Mouse (Mus musculus): ENCODE data around the gene Chrnb1.

Gene Chrnb1

DNA sequence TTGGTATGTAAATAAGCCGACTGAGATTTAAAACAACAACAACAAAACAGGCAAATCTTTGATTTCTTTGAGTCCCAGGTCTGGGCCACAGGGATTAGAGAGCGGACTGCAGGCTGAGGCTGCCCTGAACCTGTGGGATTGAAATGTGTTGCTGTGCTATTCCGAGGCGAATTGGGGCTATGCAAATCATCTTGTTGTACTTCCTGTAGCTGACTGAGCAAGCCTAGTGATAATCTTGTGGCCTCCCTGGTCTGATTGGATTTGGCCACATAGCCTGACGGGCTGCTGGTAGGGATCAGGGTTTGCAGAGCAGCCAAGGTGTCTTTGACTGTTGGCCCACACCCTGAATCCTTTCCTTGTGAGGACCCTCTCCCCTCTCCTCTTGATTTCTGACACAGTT is 20.8 kb downstream of the Chrnb1 start:
- DNase-seq = no peak

DNA sequence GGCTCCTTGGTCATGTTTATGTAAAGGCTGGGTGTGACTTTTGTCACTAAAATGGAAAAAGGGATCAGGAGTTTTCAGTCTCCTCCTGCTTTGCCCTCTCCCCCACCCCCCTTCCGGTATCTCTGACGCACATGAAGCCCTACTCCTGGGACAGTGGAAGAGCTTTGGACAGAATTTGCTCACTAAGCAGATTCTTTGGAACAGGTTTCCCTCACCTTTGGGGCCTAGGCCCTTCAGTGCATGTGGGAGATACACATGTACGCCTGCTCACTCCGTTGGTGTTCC is 28.2 kb downstream of the Chrnb1 start:
- DNase-seq = no peak

DNA sequence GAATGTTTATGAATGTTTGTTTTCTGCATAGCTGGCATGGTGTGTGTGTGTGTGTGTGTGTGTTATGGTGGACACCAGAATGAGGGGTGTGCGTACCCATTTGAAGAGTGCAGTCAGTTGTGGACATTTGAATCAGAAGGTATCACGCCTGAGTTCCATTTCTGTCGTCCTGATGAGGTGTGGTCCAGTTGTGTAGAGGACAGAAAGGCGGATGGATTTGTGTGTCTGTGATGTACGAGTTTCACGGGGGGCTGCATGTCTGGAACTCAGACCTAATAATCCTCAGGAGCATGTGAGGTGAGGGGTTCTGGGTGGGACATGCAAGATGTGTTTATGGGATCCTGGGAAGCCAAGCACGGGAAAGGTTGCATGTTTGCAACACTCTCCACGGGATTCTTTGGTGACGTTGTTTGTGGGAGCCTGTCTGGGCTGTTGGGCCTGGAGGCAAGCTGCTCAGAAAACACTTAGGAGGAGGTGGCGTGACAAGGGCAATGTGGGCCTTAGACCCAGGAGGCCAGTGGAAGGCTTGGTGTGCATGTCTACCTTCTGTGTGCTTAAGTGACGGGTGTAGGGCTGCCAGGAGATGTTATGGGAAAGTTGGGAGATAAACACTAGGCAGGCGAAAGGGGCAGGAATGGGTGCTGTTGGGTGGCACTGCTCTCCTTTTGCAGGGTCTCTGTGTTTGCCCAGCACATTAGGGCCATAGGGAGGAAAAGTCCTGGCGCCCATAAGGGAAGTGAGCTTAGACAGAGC is 28.7 kb downstream of the Chrnb1 start:
- no peak for DNase-seq

DNA sequence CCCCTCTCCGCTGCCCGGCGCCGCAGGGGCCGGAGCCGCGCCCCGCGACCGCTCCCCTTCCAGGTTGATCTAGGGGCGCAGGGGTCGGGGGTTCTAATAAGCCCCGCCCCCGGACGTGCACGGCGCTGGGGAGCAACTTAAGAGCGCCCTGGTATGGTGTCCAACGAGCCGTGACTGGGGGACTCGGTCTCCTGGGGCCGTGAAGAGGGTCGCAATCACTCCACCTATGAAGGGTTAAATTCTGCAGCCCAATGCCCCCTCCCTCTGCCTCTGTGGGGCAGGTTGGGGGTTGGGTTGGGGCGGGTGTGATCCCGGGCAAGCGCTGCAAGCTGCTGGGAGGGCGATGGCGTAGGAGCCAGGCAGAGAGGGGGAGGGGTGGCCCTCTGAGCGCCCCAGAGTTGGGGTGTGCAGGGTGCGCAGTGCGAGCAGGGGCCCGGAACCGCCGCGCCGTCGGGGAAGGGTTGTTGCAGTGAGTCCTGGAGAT is 29.6 kb downstream of the Chrnb1 start:
- peak; percentile 81 to 83 for DNase-seq

DNA sequence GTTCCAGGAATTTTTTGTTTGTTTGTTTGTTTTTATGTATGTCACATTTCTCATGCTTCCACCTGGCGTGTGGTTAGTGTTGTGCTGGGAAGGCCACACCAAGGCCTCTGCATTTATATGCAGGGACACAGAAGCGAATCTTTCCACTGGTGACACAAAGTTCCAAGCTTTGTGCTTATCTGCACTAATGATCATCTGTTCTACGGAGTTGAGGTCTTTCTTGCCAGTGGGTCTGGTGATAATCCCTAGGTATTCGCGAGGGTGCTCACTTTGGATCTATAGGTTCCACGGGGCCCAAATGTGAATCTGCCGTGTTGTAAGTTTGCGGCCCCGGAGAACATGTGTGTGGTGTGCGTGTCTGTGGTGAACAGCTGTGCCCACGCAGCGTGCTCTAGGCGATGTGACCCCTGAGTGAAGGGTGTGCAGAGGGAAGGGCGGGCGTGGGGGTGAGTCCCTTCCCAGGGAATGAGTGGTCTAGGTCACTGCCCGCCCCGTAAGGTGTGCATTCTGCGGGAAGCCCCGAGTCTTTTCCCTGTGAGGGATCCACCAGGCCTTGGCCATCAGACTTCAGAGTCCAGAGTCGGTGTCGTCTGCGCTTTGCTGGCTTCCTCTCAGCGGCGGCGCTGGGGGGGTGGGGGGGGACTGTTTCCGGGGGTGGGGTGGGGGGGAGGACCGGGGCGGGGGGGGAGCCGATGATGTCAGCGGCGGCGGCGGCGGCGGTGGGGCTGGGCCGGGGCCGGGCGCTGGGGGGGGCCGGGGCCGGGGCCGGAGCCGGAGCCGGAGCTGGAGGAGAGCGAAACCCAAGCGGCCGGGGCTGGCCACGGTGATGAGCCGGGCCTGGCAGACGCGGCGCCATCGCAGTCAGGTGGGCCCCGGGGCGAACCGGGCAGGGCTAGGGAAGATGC is 30.3 kb downstream of the Chrnb1 start, which contains the start of gene Zbtb4:
Zbtb4 (plus strand) TSS at position 692 of the 905 bp plus-strand sequence.
- DNase-seq = peak; percentile 71 to 72

DNA sequence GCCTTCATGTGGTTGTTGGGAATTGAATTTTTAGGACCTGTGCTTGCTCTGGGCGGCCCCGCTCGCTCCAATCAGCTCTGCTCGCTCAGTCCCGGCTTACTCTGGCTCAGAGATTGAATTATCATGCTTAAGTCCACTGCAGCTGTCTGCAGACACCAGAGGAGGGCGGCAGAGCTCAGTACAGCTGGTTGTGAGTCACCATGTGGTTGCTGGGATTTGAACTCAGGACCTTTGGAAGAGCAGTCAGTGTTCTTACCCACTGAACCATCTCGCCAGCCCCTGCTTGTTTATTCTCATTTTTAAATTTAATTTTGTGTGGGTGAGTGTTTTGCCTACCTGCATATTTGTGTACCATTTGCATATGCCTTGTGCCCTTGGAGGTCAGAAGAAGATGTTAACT is 32.2 kb downstream of the Chrnb1 start:
- DNase-seq = no peak

DNA sequence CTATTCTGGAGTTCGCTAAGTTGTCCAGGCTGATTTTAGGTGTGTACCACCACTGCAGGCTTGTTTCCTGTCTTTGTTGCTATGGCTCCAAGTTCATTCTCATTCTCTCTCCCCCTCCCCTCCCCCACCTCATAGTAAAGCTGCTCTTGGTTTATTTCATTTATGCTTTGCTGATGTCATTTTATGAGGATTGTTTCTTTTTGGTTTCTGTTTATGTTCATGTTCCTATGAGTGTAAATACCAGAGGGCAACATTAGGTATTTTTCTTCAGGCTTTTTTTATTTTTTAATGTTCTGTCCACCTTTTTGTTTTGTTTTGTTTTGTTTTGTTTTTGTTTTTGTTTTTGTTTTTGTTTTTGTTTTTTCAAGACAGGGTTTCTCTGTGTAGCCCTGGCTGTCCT is 33.9 kb downstream of the Chrnb1 start, which contains the start of gene Slc35g3:
Slc35g3 (minus strand) TSS at position 101 of the 400 bp plus-strand sequence.
- DNase-seq = no peak

DNA sequence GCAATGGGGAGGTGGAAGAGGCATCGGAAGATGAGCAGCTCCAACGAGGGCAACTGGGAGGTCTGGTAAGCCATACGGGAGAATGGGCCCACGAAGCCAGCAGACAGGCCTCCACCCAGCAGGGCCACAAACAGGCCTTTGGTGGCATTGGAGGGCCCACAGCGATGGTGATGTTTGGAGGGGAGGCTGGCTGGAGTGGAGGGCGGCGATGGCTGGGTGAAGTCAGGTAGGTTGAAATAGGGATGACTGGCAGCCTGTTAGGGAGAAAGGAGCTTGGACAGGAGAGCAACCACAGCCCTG is 34.9 kb downstream of the Chrnb1 start:
- DNase-seq = no peak

DNA sequence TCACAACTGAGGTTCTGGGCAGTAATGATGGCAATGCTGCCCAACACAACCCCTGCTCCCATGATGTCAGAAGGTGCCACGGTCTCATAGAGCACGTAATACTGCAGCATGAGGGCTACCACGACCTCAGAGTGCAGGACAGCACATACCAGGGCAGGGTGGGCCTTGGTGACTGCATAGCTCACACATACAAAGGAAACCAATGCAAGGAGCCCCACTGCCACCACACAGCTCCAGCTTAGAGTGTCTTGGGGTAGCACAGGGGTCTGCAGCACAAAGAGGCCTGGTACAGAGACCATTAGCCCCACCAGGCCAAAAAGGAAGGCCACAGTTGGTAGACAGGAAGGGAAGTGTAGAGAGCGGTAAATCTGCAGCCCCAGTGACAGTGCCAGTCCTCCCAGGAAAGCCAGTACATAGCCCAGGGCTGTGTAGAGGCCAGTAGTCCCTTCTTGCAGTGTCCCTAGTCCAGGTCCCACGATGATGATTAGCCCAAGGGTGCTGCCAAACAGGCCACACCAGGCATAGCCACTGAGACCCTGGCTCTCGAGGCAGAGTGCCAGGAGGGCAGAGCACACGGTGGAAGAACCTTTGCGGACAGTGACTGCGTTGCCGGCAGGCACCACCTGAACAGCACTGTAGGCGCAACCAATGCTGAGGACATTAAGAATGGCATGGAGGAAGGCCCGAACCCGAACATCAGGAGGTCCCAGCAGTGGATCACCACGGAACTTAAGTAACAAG is 35.4 kb downstream of the Chrnb1 start:
- DNase-seq = peak in 1 of 2 experiments; percentile 45

DNA sequence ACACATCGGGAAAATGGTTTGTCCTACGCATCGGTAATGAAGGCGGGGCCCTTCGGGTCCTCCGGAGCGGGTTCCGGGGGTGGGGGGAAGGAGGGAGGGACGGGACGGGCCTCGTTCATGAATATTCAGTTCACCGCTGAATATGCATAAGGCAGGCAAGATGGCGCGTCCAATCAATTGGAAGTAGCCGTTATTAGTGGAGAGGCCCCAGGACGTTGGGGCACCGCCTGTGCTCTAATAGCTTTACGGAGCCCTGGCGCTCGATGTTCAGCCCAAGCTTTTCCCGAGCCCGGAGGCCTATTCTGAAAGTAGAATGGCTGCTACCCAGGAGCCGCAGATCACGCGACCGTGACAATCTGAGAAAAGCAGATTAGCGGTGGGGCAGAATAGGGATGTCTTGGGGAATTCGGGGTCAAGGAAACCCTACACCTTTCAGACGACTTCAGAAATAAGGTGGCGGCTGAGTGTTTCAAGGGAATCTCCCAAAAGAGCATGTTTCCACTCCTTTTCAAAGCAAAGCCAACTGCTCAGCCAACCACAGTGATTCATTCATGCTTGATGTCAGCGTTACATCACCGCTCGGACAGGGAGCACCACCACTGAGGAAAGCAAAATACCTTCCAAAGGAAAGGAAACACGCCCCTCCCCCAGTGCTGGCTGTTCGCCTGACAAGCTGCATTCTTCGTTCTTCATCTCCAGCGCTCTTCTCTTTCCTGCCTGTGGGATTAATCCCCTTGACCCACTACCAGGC is 36.6 kb downstream of the Chrnb1 start:
- peak; percentile 95 to 98 for DNase-seq

DNA sequence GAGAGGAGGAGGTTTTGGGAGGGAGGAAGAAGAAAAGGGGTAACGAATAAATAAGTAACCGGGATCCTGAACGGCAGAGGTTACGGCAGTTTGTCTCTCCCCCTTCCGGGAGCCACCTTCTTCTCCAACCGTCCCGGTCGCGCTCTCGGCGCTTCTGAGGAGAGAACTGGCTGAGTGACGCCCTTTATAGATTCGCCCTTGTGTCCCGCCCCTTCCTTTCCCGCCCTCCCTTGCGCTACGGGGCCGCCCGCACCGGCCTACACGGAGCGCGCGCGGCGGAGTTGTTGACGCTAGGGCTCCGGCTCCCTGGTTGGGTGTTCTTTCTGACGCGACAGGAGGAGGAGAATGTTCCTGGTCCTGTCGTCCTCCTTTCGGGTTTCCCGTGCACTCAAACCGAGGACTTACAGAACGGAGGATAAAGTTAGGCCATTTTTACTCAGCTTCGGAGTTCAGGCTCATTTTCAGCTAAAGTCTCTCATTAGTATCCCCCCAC is 37.2 kb downstream of the Chrnb1 start, which contains the start of gene Polr2a:
Polr2a (minus strand) TSS at position 160 of the 493 bp plus-strand sequence.
- DNase-seq = peak; percentile 98

DNA sequence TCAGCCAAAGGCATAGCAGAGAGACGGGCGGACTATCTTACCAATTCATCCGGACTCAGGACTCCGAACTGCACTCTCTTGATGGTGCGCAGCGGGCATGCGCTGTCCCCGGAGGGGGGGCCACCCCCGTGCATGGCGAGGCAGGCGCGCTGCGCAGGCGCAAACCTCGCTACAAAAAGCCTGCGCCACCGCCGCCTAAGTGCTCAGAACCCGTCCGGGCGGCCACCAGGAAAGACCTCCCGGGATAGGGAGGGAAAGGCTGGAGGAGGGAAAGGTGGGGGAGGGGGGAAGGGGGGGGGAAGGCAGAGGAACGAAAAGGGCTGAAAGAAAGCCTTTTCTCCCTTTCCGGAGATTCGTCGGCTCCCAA is 37.7 kb downstream of the Chrnb1 start:
- peak; percentile 97 to 99 for DNase-seq

DNA sequence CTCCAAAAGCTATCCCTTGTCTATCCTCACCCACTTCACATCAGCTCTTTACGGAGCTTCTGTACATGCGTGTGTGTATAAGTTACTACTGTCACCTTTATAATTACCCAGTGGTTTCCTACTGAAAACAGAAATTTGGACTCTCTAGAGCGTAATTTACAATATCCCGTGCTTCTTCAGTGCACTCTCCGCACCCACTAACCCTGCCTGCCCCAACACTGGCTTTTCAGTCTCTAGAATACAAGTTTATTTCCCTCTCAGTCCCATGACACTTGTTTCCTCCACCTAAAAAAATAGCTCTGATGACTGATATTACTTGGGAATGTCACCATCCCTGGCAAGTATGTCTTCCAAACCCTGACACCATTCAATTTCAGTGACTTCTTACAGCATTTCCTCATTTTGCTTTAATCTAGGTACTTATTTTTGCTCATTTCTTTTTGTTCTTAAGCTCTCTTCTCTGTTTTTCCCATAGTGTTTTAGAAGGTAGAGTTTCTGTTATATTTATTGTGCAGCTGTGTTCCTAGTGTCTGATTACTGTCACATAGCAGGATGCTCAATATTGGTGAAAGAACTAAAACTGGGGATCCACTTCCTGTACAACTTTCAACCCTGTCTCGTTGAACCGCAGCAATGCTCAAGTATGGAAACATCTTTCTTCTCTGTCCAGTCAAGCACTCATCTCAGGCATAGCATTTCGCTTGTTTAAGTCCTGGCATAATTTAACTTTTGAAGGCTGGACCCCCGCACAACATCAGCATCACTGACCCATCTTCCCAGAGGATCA is 38.2 kb downstream of the Chrnb1 start:
- DNase-seq = no peak

DNA sequence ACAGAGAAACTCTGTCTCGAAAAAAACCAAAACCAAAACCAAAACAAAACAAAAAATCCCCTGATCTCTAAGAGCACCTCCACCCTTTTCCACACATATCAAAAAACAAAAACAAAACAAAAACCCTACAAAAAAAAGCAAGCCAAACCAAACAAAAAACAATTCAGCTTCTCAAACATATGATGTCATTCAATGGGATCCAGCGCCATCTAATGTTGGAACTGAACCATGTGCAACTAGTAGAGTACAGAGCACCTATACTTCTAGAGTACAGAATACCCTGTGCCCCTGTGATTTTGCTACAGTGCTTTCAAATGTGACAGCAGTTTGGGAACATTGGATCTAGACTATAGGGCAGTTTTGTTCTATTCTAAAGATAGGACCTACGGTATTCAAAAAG is 41.0 kb downstream of the Chrnb1 start:
- peak; percentile 65 to 73 for DNase-seq

DNA sequence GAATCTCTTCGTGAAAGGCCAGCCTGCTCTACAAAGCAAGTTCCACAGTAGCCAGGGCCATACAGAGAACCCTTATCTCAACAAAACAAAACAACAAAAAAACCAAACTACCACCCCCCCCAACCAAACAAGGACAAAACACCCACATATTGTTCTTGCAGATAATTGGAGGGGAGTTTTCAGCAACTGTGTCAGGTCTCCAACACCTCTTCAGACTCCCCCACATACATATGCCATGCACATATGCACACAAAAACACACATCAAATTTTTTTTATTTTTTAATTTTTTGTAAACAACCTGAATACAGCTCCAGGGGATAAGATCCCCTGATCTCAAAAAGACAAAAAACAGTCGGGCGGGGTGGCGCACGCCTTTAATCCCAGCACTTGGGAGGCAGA is 41.5 kb downstream of the Chrnb1 start:
- DNase-seq = no peak

DNA sequence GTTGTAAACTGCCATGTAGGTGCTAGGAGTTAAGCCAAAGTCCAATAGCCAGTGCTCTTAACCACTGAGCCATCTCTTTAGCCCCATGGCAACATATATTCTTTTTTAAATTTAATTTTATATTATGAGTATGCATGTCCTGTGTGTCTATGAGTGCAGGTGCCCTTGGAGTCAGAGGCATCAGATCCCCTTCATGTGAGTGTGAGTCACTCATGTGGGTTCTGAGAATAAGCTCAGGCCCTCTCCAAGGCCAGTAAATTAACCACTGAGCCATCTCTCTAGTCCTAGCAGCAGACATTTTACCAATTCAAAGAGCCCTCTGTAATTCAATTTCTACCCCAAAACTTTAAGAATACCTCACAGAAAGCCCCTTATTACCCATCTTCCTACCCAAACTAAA is 43.1 kb downstream of the Chrnb1 start:
- DNase-seq = no peak

DNA sequence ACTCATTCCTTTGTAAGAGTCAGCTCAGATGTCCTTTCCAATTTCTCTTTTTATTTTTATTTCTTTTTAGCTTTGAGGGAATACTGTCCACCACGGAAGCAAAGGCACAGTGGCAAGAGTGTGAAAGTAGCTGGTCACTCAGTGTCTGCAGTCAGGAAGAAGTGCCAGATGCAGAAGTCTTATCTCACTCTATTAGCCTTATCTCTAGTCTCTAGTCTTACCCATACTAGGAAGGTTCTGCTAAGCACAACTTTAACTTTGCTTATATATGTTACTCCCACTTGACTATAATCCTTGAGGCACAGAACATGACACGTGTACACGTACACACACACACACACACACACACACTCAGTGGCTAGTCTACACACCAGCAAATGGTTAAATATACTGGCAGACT is 44.1 kb downstream of the Chrnb1 start:
- no peak for DNase-seq

Measured in cerebellum, postnatal 14 days (tissue).